Mouse (Mus musculus) myocyte (in vitro differentiated cells): ENCODE measurements around the gene Sash1.
A peak's percentile ranks its signal among the peaks of the same experiment; 100 is the strongest.

Experiments used
- CEBPB ChIP-seq: IDR thresholded peaks from 2 replicates; pipeline ENCODE4 v1.6.1; 2011; ENCODE audit warnings: mild to moderate bottlenecking, moderate library complexity; ENCODE audit not compliant: poor library complexity, insufficient read depth, severe bottlenecking
- MAX ChIP-seq: IDR thresholded peaks from one replicate; pipeline ENCODE4 v1.6.1; 2011; ENCODE audit warnings: low read depth, mild to moderate bottlenecking, control low read depth
- MYOD1 ChIP-seq, 3 experiments: IDR thresholded peaks; one replicate each; pipeline ENCODE4 v1.6.1; 2011; ENCODE audit warnings: control low read depth in 2 of 3, low read depth in 2 of 3, mild to moderate bottlenecking in 2 of 3, moderate library complexity in 1 of 3; ENCODE audit not compliant: insufficient read length in 2 of 3, control insufficient read depth in 1 of 3
- MYOG ChIP-seq, 3 experiments: IDR thresholded peaks; one replicate each; pipeline ENCODE4 v1.6.1; 2011; ENCODE audit warnings: control low read depth in 2 of 3, low read depth in 2 of 3, mild to moderate bottlenecking in 2 of 3; ENCODE audit not compliant: insufficient read length in 2 of 3, control insufficient read depth in 1 of 3, insufficient read depth in 1 of 3
- POLR2A ChIP-seq: IDR thresholded peaks from one replicate; pipeline ENCODE4 v1.6.1; 2011; ENCODE audit warnings: low read depth, mild to moderate bottlenecking, control low read depth, moderate library complexity; ENCODE audit not compliant: insufficient read length
- POLR2AphosphoS2 ChIP-seq: IDR thresholded peaks from one replicate; pipeline ENCODE4 v1.6.1; 2011; ENCODE audit warnings: low read depth, control low read depth; ENCODE audit not compliant: insufficient read length
- REST ChIP-seq: IDR thresholded peaks from one replicate; pipeline ENCODE4 v1.6.1; 2011; ENCODE audit warnings: mild to moderate bottlenecking, control low read depth, moderate library complexity; ENCODE audit not compliant: insufficient read depth, insufficient read length
- TCF12 ChIP-seq: IDR thresholded peaks from one replicate; pipeline ENCODE4 v1.6.1; 2011; ENCODE audit warnings: mild to moderate bottlenecking, control low read depth; ENCODE audit not compliant: poor library complexity, insufficient read depth, severe bottlenecking
- USF1 ChIP-seq: IDR thresholded peaks from one replicate; pipeline ENCODE4 v1.6.1; 2011; ENCODE audit warnings: low read depth, mild to moderate bottlenecking, control low read depth, moderate library complexity

DNA sequence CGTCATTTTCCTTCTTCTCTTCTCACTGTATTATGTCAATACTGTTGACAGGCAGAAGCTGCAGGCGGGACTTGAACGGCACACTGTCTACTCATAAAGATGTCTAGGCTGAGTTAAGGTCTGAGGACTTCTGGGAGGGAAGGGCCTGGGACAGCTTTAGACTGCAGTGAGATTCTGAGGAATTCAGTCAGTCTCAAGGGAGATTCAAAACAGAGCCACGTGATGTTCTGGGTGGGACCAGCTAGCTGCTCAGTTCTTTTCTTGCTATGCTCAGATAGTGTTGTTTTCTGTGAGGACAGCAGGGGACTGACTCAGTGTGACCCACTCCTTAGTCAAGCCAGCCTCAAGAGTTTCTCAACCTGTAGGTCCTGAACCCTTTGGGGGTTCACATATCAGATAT, 49.7 kb upstream of the Sash1 start:
- TF ChIP-seq POLR2A (no peak), CEBPB (no peak), MYOD1 (IDR thresholded peaks at IDR 0.05; ENCODE audit: control insufficient read depth in 1 of 3, insufficient read length in 2 of 3, low read depth in 2 of 3) (no peak), POLR2AphosphoS2 (no peak), TCF12 (no peak), MYOG (IDR thresholded peaks at IDR 0.05; ENCODE audit: control insufficient read depth in 1 of 3, insufficient read depth in 1 of 3, insufficient read length in 2 of 3, low read depth in 2 of 3) (no peak), USF1 (peak; percentile 53), REST (no peak), MAX (no peak)
